Mouse (Mus musculus): Measurements from ENCODE around the gene Ggps1. TPM values are rescaled to one million over a fixed set of nuclear protein-coding genes. Genes with fewer than 3 reads are reported as not detected.

Gene Ggps1
- polyA plus RNA-seq, 1 experiment from 2014 or later, result 44.1 TPM

DNA sequence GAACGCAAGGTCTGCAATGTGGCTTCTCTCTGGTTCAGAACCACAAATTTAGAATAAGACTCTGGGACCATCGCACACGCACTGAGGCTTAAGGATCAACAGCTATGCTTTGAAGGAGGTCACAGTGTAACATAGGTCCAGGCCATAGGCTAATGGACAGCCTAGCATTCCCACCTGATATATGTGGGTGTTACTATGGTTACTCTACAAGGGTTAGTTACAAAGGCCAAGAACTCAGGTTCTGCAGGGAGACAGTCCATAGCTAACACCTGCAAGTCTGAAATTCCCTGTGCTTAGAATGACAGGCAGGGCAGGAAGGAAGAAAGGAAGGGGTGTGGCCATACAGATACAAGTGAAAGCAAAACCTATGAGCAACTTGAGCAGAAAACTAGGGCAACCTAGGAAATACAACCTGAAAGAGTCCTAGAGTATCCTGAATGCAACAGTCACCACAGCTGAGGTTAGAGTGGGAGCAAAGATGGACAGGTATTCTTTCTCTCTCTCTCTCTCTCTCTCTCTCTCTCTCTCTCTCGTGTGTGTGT lies 51.8 kb downstream of the Ggps1 start:
- Histone ChIP-seq H3K27ac (no peak overlapping the region), H3K9me3 (no peaks in the 10 kb centered on the region), H3K36me3 (peaks cover 14% of the 10 kb centered on the region; the same call in 1 of the 2 replicates), H3K27me3 (replicated peaks) (no peaks in the 10 kb centered on the region), H3K4me1 (no peaks in the 10 kb centered on the region), H3K9ac (no peak overlapping the region), H3K4me2 (no peak overlapping the region), H3K4me3 (replicated peaks) (no peak overlapping the region)
- 87% methylated on average over 4 of the region's 4 CpGs for WGBS
- no peak for ATAC-seq (ENCODE audit: insufficient read depth, low FRiP score, low read depth)

DNA sequence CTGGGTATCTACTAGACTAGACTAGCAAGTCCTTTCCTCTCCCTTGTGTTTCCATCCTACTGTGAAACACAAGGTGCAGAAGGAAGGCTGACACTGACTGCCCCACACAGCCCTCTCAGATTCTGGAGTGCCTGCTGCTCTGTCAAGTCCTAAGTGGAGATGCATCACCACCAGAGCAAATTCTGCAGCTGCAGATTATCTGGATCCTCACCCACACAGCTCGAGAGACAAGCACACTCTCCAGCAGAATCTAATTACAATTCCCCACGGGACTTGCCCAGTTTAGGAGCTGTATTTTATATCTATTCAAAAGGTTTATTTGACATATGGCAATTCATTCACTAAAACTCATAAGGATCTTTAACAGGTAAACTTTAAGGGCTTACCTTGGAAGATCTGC lies 57.2 kb downstream of the Ggps1 start:
- H3K36me3 ChIP-seq, result peaks cover 12% of the 10 kb centered on the region; the same call in 1 of the 2 replicates
- 58% methylated on average over 2 of the region's 2 CpGs for WGBS

GRCm38 (mm10) chr13:14004999-14005398 lies 58.3 kb downstream of the Ggps1 start:
- Histone ChIP-seq H3K9ac (no peak overlapping the region), H3K27me3 (replicated peaks) (no peaks in the 10 kb centered on the region), H3K36me3 (peaks cover 16% of the 10 kb centered on the region; the same call in 1 of the 2 replicates), H3K27ac (no peak overlapping the region), H3K9me3 (no peaks in the 10 kb centered on the region), H3K4me2 (no peak overlapping the region), H3K4me3 (replicated peaks) (no peak overlapping the region), H3K4me1 (no peaks in the 10 kb centered on the region)
- 86% methylated on average over 5 of the region's 5 CpGs for WGBS
- ATAC-seq (ENCODE audit: insufficient read depth, low FRiP score, low read depth), result no peak

More for the DNA sequence above, 57.2 kb downstream of the Ggps1 start:
- H3K4me2 ChIP-seq, result no peak overlapping the region
- H3K4me1 ChIP-seq, result no peaks in the 10 kb centered on the region
- no peak overlapping the region for H3K9ac ChIP-seq
- no peak for ATAC-seq (ENCODE audit: insufficient read depth, low FRiP score, low read depth)
- H3K27me3 ChIP-seq (replicated peaks), result no peaks in the 10 kb centered on the region
- no peak overlapping the region for H3K4me3 ChIP-seq (replicated peaks)
- H3K9me3 ChIP-seq, result no peaks in the 10 kb centered on the region
- no peak overlapping the region for H3K27ac ChIP-seq

GRCm38 (mm10) chr13:14004086-14004485 lies 59.2 kb downstream of the Ggps1 start:
- H3K4me3 ChIP-seq (replicated peaks), result no peak overlapping the region
- no peak overlapping the region for H3K27ac ChIP-seq
- H3K4me2 ChIP-seq, result no peak overlapping the region
- WGBS, result 80% methylated on average over 4 of the region's 4 CpGs
- ATAC-seq (ENCODE audit: insufficient read depth, low FRiP score, low read depth), result no peak
- no peaks in the 10 kb centered on the region for H3K27me3 ChIP-seq (replicated peaks)
- peaks cover 15% of the 10 kb centered on the region; the same call in 1 of the 2 replicates for H3K36me3 ChIP-seq
- no peaks in the 10 kb centered on the region for H3K9me3 ChIP-seq
- no peak overlapping the region for H3K9ac ChIP-seq
- H3K4me1 ChIP-seq, result no peaks in the 10 kb centered on the region

DNA sequence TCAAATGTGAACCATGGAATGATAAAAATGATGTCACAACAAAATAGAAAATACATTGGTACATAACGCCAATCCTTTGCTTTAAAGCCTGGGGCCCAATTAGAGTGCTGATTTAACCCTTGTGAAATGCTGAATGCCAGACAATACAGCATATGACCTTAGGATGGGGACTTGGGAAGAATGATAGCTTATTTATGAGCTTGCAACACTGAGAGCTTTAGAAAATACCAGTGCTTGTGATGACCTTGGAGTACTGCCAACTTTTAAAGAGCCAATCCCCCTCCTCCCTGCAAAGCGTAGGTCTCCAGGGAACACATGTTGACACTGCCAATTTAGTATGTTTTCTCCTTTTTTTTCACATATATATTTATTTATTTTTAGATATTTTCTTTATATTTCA lies 60.6 kb downstream of the Ggps1 start:
- Histone ChIP-seq H3K9ac (no peak overlapping the region), H3K4me3 (replicated peaks) (no peak overlapping the region), H3K27ac (no peak overlapping the region), H3K4me2 (no peak overlapping the region), H3K27me3 (replicated peaks) (no peaks in the 10 kb centered on the region), H3K36me3 (peaks cover 12% of the 10 kb centered on the region; the same call in 1 of the 2 replicates), H3K4me1 (no peaks in the 10 kb centered on the region), H3K9me3 (no peaks in the 10 kb centered on the region)
- WGBS, result 67% methylated on average over 2 of the region's 2 CpGs
- ATAC-seq (ENCODE audit: insufficient read depth, low FRiP score, low read depth), result peak; percentile 27; the same call in 1 of the 2 replicates

Other genes starting within 250 kb of the Ggps1 start
- 42.0 and 42.9 TPM in 2 replicates for gene B3galnt2, start 109.0 kb downstream of the Ggps1 start, polyA plus RNA-seq (2015; fragmentation: Nextera tagmentation; extraction: Ambion mirVana)
- 52.2 and 57.9 TPM in 2 replicates for gene Tbce, start 23.9 kb downstream of the Ggps1 start, polyA plus RNA-seq (2015; fragmentation: Nextera tagmentation; extraction: Ambion mirVana)
- gene Arid4b, start 256 bp downstream of the Ggps1 start, polyA plus RNA-seq (2015; fragmentation: Nextera tagmentation; extraction: Ambion mirVana), result 61.6 and 63.3 TPM in 2 replicates